Mouse (Mus musculus): ENCODE measurements around the gene Rfpl4. TPM values are rescaled to one million over a fixed set of nuclear protein-coding genes. Genes with fewer than 3 reads are reported as not detected.
"Not testable (repeated sequence)": the region's sequence is repeated elsewhere in the genome, so short reads cannot be mapped to it uniquely, and the experiment has no call there.

The Rfpl4 gene
- not detected for total RNA-seq (2021)
- long read RNA-seq, experiment 1: 0 reads
- long read RNA-seq, experiment 2: 0 reads

DNA sequence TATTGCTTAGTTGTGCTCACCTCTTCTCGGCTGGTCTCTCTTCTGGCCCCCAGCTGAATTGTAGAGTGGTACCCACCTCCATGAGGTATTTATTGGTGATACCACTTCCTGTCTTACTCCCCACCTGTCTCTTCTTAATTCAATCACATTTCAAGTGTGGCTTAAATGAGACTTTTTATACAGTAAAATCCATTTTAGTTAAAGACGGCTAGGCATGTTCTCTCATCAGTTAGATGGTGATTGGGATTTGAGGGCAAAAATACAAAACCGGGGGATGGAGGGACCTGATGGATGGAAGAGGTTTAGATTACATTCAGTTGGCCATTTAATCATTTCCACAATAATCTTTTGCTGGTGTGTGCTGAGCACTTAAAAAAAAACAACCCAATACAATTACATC is at the start of gene Rfpl4:
Rfpl4 (minus strand) TSS at position 101 of the 400 bp plus-strand sequence.
- DNase-seq (ENCODE audit: low spot score in 2 of 2): no peak
- no peak for TF ChIP-seq CTCF (conservative IDR thresholded peaks at IDR 0.05)
- Histone ChIP-seq H3K4me3 (no peak within 1 kb of the TSS), H3K27ac (no peak within 1 kb of the TSS)

DNA sequence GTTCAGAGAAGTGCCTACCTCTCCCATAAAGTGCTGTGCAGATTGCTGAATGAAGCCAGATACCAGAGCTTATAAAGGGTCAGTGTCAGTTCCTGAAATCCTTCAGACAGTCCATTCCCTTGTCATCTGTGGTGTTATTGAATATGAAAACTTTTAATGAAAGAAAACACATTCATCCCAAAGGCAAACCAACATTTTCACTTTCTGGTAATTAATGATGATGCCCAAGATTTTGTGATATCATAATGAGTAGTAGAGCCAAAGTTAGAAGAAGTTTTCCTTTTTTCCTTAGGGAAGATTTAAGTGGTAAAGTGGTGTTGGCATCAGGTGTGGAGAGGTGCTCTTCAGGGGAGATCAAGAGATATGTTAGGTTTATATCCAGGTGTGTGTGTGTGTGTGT is 32.8 kb upstream of the Rfpl4 start, which contains the start of gene Vmn1r55:
Vmn1r55 (minus strand) TSS at position 101 of the 400 bp plus-strand sequence.
- H3K27ac ChIP-seq; H3K4me3 ChIP-seq; DNase-seq (ENCODE audit: low spot score in 2 of 2): not testable (repeated sequence)

DNA sequence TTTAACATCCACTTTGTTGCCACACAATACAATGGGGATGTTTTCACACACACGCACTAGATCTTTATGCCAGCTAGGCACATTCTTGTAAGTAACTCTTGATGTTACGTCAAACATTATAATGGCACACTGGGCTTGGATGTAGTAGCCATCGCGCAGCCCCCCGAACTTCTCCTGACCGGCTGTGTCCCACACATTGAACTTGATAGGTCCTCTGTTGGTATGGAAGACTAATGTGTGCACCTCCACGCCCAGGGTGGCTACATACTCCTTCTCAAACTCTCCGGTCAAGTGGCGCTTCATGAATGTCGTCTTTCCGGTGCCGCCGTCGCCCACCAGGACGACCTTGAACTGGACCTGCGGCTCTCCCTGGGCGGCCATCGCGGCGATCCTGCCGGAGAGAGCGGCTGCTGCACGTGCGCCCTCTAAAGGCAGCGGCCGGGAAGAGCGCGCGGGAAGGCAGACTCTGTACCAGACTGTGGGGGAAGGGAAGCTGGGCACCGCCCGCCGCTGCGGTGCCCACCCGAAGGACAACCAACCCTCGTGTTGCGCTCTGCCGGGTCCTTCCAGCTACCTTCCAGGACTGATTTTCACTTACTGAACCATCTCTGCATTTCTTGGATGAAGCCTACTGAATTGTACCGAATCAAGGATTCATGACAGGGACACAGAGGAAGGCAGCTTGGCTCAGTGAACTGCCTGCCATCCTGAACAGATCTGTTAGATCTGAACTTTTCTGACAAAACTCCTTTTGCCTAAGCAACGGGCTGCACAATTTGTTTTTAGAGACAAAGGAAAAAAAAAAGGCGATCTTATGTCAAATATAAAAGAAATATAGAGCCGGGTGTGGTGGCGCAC is 9.0 kb upstream of the Rfpl4 start, which contains the start of gene Rasl2-9:
Rasl2-9 (minus strand) TSS at position 402 of the 858 bp plus-strand sequence.
- H3K27ac ChIP-seq: peak within 1 kb of the TSS; percentile 73
- peak; percentile 97 for TF ChIP-seq CTCF (conservative IDR thresholded peaks at IDR 0.05)
- H3K4me3 ChIP-seq: peak within 1 kb of the TSS; percentile 55
- peak; percentile 52 to 83 for DNase-seq (ENCODE audit: low spot score in 2 of 2)

DNA sequence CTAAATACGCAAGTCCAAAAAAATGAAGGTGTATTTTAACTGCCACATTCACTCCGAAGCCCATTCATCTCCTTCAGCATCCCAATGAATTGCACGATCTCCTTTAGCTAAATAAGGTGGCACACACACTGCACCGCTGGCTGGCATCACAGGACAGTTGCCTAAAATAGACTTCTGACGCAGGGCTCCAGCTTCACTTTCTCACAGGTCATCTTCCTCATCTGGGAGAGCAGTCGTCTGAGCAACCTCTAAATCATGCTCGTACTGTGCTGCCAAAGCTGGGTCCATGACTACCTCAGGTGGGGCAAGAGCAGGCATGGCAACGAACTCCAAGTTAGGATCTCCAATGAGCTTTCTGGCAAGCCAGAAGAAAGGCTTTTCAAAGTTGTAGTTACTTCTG is 8.3 kb upstream of the Rfpl4 start:
- TF ChIP-seq CTCF (conservative IDR thresholded peaks at IDR 0.05): no peak
- DNase-seq (ENCODE audit: low spot score in 2 of 2): no peak
- Histone ChIP-seq H3K27ac (no peak overlapping the region), H3K4me3 (peak overlapping the region; percentile 55)

DNA sequence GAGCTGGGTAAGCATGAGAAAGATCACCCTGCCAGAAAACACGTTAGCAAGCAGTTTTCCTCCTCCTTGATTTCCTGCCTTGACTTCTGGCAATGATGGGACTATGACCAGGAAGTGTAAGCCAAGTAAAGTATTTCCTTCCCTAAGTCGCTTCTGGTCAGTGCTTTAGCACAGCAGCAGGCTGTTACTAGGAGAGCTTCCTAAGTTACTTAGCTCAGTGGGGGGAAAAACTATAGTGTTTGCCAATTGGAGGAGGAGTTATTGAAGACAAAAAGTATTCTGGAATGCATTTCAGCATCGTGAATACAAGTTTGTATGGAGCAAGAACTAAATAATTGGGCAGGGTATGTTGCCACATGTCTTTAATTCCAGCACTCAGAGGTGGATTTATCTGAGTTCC is 4.0 kb downstream of the Rfpl4 start:
- H3K27ac ChIP-seq: no peak overlapping the region
- DNase-seq (ENCODE audit: low spot score in 2 of 2): no peak
- H3K4me3 ChIP-seq: no peak overlapping the region
- no peak for TF ChIP-seq CTCF (conservative IDR thresholded peaks at IDR 0.05)

DNA sequence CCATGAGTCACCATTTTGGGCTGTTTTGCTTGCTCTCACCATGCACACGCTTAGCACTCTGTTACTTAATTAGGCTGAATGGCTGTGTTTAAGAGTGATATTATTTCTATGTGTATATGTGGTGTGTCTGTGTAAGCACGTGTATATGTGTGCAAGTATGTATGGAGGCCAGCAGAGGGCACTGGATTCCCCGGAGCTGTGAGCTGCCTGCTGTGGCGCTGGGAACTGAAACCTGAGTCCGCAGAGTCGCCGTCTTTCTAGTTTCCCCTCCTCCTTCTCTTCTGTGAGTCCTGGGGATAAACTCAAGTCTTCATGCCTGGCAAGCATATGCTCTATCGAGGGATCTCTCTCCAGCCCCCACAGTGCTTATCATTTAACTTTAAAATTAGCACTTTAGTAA is 7.4 kb downstream of the Rfpl4 start:
- DNase-seq (ENCODE audit: low spot score in 2 of 2): no peak
- H3K27ac ChIP-seq: no peak overlapping the region
- H3K4me3 ChIP-seq: no peak overlapping the region
- no peak for TF ChIP-seq CTCF (conservative IDR thresholded peaks at IDR 0.05)

DNA sequence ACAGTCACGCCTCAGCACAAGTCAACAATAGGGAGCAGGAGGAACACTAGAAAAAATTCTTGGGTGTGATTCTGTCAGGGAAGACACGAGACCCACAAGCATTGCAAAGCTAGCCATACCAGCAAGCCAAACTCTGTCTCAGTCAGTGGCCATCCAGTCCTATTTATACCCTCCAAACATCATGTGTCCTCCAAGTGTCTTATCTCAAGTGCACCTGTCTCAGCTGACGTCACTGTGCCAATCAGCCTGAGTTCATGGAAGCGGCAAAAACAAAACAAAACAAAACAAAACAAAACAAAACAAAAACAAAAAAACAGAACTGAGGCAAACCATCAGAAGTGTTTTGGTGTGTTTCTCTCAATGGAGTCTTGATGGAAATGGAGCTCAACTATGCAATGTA is 8.5 kb downstream of the Rfpl4 start:
- Histone ChIP-seq H3K27ac (no peak overlapping the region), H3K4me3 (no peak overlapping the region)
- TF ChIP-seq CTCF (conservative IDR thresholded peaks at IDR 0.05): no peak
- no peak for DNase-seq (ENCODE audit: low spot score in 2 of 2)

DNA sequence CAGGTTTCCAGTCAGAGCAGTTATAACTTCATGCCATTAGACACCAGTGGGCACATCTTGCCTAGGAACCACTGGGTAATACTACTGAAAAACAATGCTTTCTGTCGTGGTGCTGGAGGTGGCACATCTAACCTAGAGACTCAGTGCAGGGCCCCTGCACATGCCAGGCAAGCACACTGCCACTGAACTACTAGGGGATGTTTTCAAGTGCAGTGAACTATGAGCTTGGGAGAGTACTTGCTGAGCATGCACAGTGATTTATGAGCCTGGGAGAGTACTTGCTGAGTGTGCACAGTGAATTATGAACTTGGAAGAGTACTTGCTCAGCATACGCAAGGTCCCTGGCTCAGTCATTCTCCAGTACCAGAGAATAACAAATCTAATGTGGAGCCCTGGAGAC is 14.2 kb downstream of the Rfpl4 start:
- no peak for DNase-seq (ENCODE audit: low spot score in 2 of 2)
- H3K4me3 ChIP-seq: no peak overlapping the region
- TF ChIP-seq CTCF (conservative IDR thresholded peaks at IDR 0.05): no peak

DNA sequence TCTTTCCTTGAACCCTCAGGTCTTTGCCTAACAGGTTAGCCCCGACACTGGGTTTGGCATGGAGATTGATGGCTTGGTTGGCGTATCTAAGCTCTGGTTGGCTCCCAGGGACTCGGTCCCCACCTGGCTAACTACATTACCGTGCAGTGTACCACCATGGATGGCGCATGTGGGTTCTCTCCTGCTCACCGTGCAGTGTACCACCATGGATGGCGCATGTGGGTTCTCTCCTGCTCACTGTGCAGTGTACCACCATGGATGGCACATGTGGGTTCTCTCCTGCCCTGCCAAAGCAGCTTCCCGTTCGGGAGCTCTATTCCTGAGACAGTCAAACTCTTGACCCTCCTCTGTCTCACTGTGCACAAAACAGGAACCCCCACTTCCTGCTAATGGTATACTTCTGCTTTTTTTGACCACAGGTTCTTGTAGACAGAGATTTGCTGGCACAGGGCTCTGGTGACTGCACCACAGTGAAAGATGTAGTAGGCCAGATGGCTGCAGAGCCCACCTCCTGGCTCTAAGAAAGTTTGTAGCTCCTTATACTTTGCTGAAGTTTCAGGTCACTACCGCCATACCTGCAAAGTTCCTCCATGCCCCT is 15.6 kb downstream of the Rfpl4 start:
- TF ChIP-seq CTCF (conservative IDR thresholded peaks at IDR 0.05): no peak

More for the DNA sequence above, 14.2 kb downstream of the Rfpl4 start:
- no peak overlapping the region for H3K27ac ChIP-seq

DNA sequence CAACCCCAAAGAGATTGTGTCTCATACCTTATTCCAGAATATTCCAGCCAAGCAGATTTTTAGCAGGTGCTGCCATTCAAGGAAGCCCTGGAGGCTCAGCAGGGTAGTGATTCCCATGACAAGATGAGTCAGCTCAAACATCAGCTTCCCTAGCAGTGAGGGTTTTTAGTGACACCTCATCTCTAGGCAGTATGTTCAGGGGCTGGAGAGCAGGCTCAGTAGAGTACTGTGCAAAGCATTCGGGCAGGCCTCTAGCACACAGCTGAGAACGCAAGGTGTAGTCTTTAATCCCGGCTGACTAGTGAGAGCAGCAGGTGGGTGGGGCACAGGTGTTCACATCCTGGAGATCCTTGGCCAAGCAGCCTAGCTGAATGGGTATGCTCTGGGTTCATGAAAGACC is 17.0 kb downstream of the Rfpl4 start:
- TF ChIP-seq CTCF (conservative IDR thresholded peaks at IDR 0.05): 0 out of 2 replicates have a peak, but pooled peaks have one; percentile 26
- H3K27ac ChIP-seq: no peak overlapping the region
- no peak for DNase-seq (ENCODE audit: low spot score in 2 of 2)
- no peak overlapping the region for H3K4me3 ChIP-seq

More for the DNA sequence above, 15.6 kb downstream of the Rfpl4 start:
- Histone ChIP-seq H3K27ac (no peak overlapping the region), H3K4me3 (no peak overlapping the region)
- no peak for DNase-seq (ENCODE audit: low spot score in 2 of 2)

DNA sequence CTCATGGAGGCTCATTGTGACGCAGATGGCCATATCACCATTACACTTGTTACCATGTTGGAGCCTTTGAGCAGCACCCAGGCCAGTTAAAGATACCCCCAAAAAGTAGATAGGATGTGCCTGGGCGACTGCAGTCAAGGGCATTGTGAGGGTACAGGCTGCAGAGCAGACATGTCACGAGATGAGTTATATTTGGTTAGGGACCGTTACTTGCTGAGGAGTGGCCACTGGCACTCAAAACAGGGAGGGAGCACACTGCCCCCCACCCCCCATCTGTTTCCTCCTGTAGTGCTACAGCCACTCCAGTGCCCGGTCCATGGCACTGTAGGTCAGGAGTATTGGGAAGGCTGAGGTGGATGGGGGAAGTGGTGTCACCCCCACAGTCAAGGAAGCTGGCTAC is 18.0 kb downstream of the Rfpl4 start:
- no peak overlapping the region for H3K4me3 ChIP-seq
- H3K27ac ChIP-seq: no peak overlapping the region
- DNase-seq (ENCODE audit: low spot score in 2 of 2): no peak
- TF ChIP-seq CTCF (conservative IDR thresholded peaks at IDR 0.05): no peak

DNA sequence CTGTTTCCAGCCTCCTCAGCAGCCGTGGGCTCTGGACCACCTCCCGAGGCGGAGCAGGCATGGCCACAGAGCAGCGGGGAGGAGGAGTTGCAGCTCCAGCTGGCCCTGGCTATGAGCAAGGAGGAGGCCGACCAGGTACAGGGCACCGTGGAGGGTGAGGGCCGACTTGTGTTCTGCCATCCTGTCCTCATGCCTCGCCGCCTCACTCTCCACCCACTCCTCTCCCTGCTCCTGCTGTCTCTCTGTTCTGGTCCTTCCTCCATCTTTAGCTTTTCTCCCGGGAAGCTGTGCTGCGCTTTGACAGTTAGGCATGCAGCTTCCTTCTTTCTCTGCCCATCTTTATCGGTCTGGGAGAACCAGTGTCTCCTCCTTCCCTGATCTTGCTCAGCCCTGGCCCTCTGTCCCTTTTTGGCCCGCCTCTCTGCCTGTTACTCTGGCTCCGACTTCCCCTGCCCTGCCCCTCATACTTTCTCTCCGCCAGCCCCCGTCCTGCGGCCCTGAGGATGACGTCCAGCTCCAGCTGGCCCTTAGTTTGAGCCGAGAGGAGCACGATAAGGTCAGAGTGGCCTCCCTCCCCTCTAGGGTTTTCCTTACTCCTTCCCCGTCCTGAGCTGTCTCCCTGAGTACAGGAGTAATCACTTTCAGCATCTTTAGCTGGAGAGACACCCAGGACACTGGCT is 23.8 kb downstream of the Rfpl4 start:
- DNase-seq (ENCODE audit: low spot score in 2 of 2): peak in 1 of 2 experiments; percentile 35
- H3K27ac ChIP-seq: peak overlapping the region; percentile 88

DNA sequence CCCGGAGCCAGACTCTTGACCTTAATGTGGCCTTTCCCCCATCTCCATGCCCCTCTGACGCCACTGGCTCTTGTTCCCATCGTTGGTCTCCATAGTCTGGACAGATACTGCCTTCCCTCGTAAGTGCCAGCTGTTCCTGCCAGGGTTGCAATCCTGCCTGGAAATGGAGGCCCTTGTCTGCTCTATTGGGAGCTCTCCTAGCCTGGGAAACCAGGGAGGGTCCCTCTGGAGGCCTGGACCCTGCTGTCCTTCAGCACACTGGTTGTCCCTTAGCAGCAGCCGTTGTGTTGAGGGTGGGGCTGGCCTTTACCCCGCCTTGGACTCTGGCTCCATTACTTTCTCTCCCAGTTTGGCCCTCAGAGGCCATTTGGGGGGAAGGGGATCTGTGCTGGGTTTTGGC is 24.4 kb downstream of the Rfpl4 start:
- no peak for TF ChIP-seq CTCF (conservative IDR thresholded peaks at IDR 0.05)
- DNase-seq (ENCODE audit: low spot score in 2 of 2): no peak
- Histone ChIP-seq H3K27ac (peak overlapping the region; percentile 88), H3K4me3 (no peak overlapping the region)

More for the DNA sequence above, 23.8 kb downstream of the Rfpl4 start:
- no peak for TF ChIP-seq CTCF (conservative IDR thresholded peaks at IDR 0.05)
- H3K4me3 ChIP-seq: no peak overlapping the region; the same call in 1 of the 2 replicates

All from layer of hippocampus, adult 2 months (tissue).